Mouse (Mus musculus): Measurements from ENCODE around the gene Dnajc11. TPM values are rescaled to one million over a fixed set of nuclear protein-coding genes. Genes with fewer than 3 reads are reported as not detected.

Gene Dnajc11
- total RNA-seq, 2 experiments from 2014 or later = 70.8 to 74.7 TPM

DNA sequence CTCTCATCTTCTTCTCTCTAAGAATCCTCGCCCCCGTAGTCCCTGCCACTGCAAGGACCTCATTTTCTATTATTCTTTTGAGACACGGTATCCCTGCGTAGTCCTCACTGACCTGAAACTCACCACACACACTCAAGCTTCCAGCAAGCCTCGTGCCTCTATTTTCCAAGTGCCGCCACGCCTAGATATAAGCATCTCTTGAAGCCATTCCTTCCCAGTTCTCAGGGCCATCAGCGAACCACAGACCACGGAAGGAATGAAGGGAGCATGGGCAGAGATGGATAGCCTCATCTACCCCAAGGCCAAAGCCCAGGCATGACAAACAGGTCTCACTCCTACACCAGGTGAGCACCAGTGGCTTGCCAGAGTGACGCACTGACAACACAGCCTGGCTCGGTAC lies 91.0 kb downstream of the Dnajc11 start:
- intact Hi-C loops (cut with DNase I) = loop anchor here (5.0 kb wide), 1 partner anchor 37 kb away; the partner anchor contains the start of gene Thap3
- no peak for DNase-seq (ENCODE audit: low spot score in 2 of 2)

- intact Hi-C loops (cut with DNase I) = no loop called here
- DNase-seq (ENCODE audit: low spot score in 2 of 2) = no peak
Measured at GRCm38 (mm10) chr4:152026751-152027508, 93.4 kb downstream of the Dnajc11 start.

DNA sequence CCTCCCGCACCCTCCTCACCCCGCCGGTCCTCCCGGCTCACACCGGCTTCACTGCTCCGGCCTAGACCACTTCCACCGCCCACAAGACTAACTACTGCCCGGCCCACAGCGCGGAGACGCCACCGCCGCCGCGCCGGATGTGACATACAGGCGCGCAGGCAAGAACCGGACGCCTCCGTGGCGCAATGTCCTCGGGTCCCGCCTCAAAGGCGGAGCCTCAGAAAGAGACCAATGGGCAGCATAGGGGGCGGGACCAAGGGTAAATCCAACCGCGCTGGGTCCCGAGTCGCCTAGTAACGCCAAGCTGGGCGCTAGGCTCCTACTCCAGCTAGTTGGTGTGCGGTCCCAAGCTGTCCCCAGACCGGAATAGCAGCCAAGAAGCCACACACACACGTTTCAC lies 94.0 kb downstream of the Dnajc11 start, which contains the start of gene Zbtb48:
Zbtb48 (minus strand) TSS at position 148 of the 400 bp plus-strand sequence.
- DNase-seq (ENCODE audit: low spot score in 2 of 2) = peak; percentile 98 to 99
- intact Hi-C loops (cut with DNase I) = no loop called here

- intact Hi-C loops (cut with DNase I) = no loop called here
- DNase-seq (ENCODE audit: low spot score in 2 of 2) = no peak
Measured at GRCm38 (mm10) chr4:152028456-152028855, 95.0 kb downstream of the Dnajc11 start.

GRCm38 (mm10) chr4:152029087-152029486 lies 95.6 kb downstream of the Dnajc11 start:
- intact Hi-C loops (cut with DNase I) = no loop called here
- no peak for DNase-seq (ENCODE audit: low spot score in 2 of 2)

DNA sequence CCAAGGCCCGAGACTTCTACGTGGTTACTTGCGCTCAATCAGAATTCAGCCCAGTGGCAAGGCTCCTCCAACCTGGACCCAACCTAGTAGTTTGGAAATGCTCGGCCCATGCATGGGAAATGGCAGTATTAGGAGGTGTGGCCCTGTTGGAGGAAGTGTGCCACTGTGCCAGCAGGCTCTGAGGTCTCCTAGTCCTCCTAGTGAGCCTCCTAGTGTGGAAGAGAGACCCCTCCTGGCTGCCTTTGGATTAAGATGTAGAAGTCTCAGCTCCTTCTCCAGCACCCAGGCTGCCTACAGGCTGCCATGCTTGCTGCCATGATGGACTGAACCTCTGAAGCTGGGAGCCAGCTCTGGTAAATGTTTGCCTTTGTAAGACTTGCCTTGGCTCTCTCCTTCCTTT lies 96.5 kb downstream of the Dnajc11 start:
- intact Hi-C loops (cut with DNase I) = no loop called here

More for the DNA sequence above, 96.5 kb downstream of the Dnajc11 start:
- DNase-seq (ENCODE audit: low spot score in 2 of 2) = no peak

Other genes with a start within 250 kb of the Dnajc11 start
- 100 to 1,000 TPM; 194 to 203 TPM for gene Camta1, start 71.8 kb upstream of the Dnajc11 start, total RNA-seq (2021)
- 10 to 100 TPM; 16.1 to 19.3 TPM for gene Thap3, start 55.3 kb downstream of the Dnajc11 start, total RNA-seq (2021)
- gene Phf13, start 62.6 kb downstream of the Dnajc11 start, total RNA-seq (2021) = 10 to 100 TPM; 14.2 to 14.4 TPM
- gene Klhl21, start 75.1 kb downstream of the Dnajc11 start, total RNA-seq (2021) = 10 to 100 TPM; 12.7 to 13.4 TPM
- gene Zbtb48, start 94.0 kb downstream of the Dnajc11 start, total RNA-seq (2021) = 10 to 100 TPM; 11.5 to 13.2 TPM
- under 1 TPM; 0.49 to 0.55 TPM for gene Tas1r1, start 104.9 kb downstream of the Dnajc11 start, total RNA-seq (2021)
- gene Nol9, start 105.6 kb downstream of the Dnajc11 start, total RNA-seq (2021) = 10 to 100 TPM; 21.3 to 21.9 TPM
- gene Plekhg5, start 138.8 kb downstream of the Dnajc11 start, total RNA-seq (2021) = 10 to 100 TPM; 74.0 to 84.0 TPM
- gene Tnfrsf25, start 182.2 kb downstream of the Dnajc11 start, total RNA-seq (2021) = 10 to 100 TPM in 1 of 2 experiments, 1 to 10 TPM in 1; 6.2 to 16.5 TPM
- under 1 TPM; 0.24 to 0.44 TPM for gene Espn, start 218.7 kb downstream of the Dnajc11 start, total RNA-seq (2021)
- not detected for gene Hes2, start 225.2 kb downstream of the Dnajc11 start, total RNA-seq (2021)
- 100 to 1,000 TPM; 377 to 378 TPM for gene Acot7, start 244.4 kb downstream of the Dnajc11 start, total RNA-seq (2021)